In genomic region chr13:16222942-16223600, GRCm38 (mm10) we compare ENCODE assay signal across 22 mouse cellular contexts.
A peak's percentile ranks its signal among the peaks of the same experiment; 100 is the strongest.
DNase-seq lines count a peak whose midpoint lies in the region; ATAC-seq and TF ChIP-seq lines count a peak whose summit lies in the region.
"Had no signal": no experiment of that assay in that cellular context is flagged by ENCODE, and none has a peak within 500 bp of the region (broad histone marks: within the 10 kb centered on the region; RNA-seq: fewer than 3 reads in every experiment).

No protein-coding gene starts in this region.

- H3K27me3 ChIP-seq in kidney, embryonic 15.5 days, result no peaks in the 10 kb centered on the region
- H3K27me3 ChIP-seq in Patski, result no peaks in the 10 kb centered on the region
- H3K27me3 ChIP-seq: forebrain, embryonic 15.5 days had no signal

- intact Hi-C loops in left cerebral cortex, postnatal 4 days (cut with DNase I), result no loop called here

- no peak overlapping the region for H3K4me2 ChIP-seq in kidney, embryonic 15.5 days
- H3K4me2 ChIP-seq: forebrain, embryonic 15.5 days; hindbrain, embryonic 14.5 days had no signal

- no peak for ATAC-seq in kidney, embryonic 15.5 days (replicated peaks; ENCODE audit: low FRiP score)
- peak; percentile 76 for ATAC-seq in Patski
- peak; percentile 47; the same call in 1 of the 2 replicates for ATAC-seq in megakaryocyte, adult 5-6 weeks (ENCODE audit: poor library complexity, severe bottlenecking)
- ATAC-seq: forebrain, embryonic 15.5 days had no signal

- in situ Hi-C loops in Patski (cut with MboI; ENCODE audit: low pct_unique_long_range_greater_than_20kb), result no loop called here

- WGBS in kidney, embryonic 15.5 days, result 81% methylated on average over 5 of the region's 5 CpGs

- H3K9me3 ChIP-seq in kidney, embryonic 15.5 days (replicated peaks), result no peaks in the 10 kb centered on the region
- H3K9me3 ChIP-seq: embryonic facial prominence, embryonic 10.5 days; forebrain, embryonic 10.5 days; forebrain, embryonic 15.5 days; heart, embryonic 10.5 days; hindbrain, embryonic 10.5 days had no signal

- peak; percentile 24 for DNase-seq in kidney, adult 9 months
- peak; percentile 59 for DNase-seq in 3T3-L1 (ENCODE audit: low read depth, low spot score)
- DNase-seq in Patski (ENCODE audit: low read depth, low spot score), result no peak
- no peak for DNase-seq in layer of hippocampus, postnatal 14 days (ENCODE audit: low spot score in 2 of 2)
- DNase-seq in left cerebral cortex, postnatal 4 days, result no peak
- DNase-seq in cerebellum, postnatal 36 days, result no peak
- DNase-seq: adrenal gland, postnatal 14 days; cerebellum, adult 11-12 months; cerebellum, adult 9-10 months; cerebellum, postnatal 25 days; gastrocnemius, postnatal 36 days; heart, adult 18-20 months; heart, postnatal 14 days had no signal

- H3K27ac ChIP-seq in kidney, embryonic 15.5 days, result no peak overlapping the region
- H3K27ac ChIP-seq: embryonic facial prominence, embryonic 10.5 days; forebrain, embryonic 10.5 days; forebrain, embryonic 15.5 days; heart, embryonic 10.5 days; hindbrain, embryonic 10.5 days; hindbrain, embryonic 14.5 days had no signal

- no peak overlapping the region for H3K4me3 ChIP-seq in kidney, embryonic 15.5 days (replicated peaks)
- H3K4me3 ChIP-seq: embryonic facial prominence, embryonic 10.5 days; erythroblast, embryonic 14.5 days; forebrain, embryonic 10.5 days; forebrain, embryonic 15.5 days; heart, embryonic 10.5 days; hindbrain, embryonic 10.5 days had no signal

- H3K36me3 ChIP-seq in kidney, embryonic 15.5 days, result no peaks in the 10 kb centered on the region
- H3K36me3 ChIP-seq: embryonic facial prominence, embryonic 10.5 days; forebrain, embryonic 10.5 days; forebrain, embryonic 15.5 days; heart, embryonic 10.5 days; hindbrain, embryonic 10.5 days had no signal

- H3K9ac ChIP-seq in kidney, embryonic 15.5 days, result no peak overlapping the region
- H3K9ac ChIP-seq: forebrain, embryonic 15.5 days; hindbrain, embryonic 14.5 days had no signal

- no peak for TF ChIP-seq CTCF in Patski (IDR thresholded peaks at IDR 0.05)

- CTCF ChIA-PET in Patski (lab: Charles Lee), result interaction anchor here (1.0 to 1.4 kb wide), 2 partner anchors 14 to 203 kb away, joined by 3 read pairs; no protein-coding TSS in a partner anchor

- no peaks in the 10 kb centered on the region for H3K4me1 ChIP-seq in kidney, embryonic 15.5 days
- H3K4me1 ChIP-seq: embryonic facial prominence, embryonic 10.5 days; forebrain, embryonic 10.5 days; forebrain, embryonic 15.5 days; heart, embryonic 10.5 days; hindbrain, embryonic 10.5 days had no signal

- POLR2A ChIA-PET in Patski (lab: Charles Lee), result no interaction called here

Comparison
In these comparisons a context has a peak if more than half of its experiments do, and no peak if none do; other contexts are left out.
1. DNase-seq: peak in kidney, adult 9 months (single experiment) and 3T3-L1 (single experiment); none in Patski (single experiment), layer of hippocampus, postnatal 14 days (0 of 2), left cerebral cortex, postnatal 4 days (single experiment) and cerebellum, postnatal 36 days (0 of 2).